Mouse (Mus musculus) urinary bladder, postnatal 25 days (tissue): ENCODE measurements at regions not wholly inside any gene's neighbourhood (a gene's known extent, or its start where the extent isn't known, plus 50 kb on each side); places are given as distances from the start of the nearest gene placed in this dataset.
"Not testable (repeated sequence)": the region's sequence is repeated elsewhere in the genome, so short reads cannot be mapped to it uniquely, and the experiment has no call there.

Source experiments
- DNase-seq: peaks from one replicate; pipeline ENCODE4 v3.0.0; 2022; ENCODE audit warnings: low spot score

DNA sequence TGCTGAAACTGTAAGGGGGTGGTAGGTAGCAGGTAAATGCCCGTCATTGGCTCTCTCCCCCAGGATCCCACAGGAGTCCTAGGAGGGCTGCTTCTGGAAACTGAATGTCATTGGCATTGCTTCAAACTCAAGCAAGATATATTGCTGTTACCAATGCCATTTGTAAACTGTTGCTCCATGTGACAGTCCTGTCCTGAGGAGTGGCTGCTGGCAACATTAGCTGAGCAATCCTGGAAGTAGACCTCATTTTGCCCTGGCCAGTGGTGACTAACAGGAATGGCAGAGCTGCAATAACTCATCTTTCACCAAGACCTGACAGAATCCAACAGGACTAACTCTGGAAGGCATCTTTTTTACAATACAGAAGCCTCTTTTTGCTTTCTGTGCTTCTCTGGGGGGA lies 143.2 kb downstream of the Gm815 start:
- DNase-seq: no peak

DNA sequence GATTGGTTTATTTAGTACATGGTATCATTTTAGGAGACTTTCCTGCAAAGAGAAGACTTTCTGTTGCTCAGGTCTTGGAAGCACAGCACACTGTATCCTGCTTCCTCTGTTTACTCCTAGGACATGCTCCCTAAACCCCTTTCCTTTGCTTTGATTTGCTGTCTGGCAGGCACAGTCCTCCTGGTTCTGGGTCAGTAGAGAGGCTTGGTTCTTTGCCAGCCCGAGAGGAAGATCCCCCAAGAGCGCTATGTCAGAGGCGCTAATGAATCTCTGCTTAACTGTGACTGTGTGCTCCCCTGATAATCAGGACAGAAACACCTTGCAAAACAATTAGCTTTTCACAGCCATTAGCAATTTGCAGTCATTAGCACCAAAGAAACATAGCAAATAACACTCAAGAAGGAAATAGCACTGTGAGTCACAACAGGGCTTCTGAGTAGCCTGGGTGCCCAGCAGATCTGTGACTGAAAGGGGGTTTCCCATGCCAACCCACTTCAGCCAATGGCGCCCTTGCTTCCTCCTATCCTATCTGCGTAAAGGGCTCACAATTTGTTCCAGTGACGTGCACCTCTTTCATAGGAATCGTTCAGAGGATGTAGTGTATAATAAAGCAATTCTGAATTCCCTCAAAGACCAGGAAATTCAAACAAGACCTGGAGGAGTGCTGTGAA lies 145.5 kb downstream of the Gm815 start:
- DNase-seq: no peak

DNA sequence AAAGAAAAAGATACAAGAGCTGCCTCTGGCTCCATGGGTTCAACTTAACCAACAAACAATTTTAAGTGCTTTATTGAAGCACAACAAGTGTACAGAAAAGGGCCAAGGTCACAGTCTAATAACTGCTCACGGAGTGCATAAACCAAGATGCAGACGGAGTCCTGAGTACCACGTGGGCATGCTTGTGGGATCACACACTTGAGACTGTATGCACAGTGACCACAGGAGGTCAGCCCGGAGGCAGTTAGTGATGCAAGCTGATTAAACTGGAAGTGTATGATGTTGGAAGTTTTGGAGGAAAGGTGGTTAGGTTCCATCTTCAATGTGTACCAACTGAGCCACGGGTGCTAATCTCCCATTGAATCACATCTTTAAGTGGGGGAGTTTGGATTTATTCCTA lies 146.9 kb downstream of the Gm815 start:
- DNase-seq: no peak

DNA sequence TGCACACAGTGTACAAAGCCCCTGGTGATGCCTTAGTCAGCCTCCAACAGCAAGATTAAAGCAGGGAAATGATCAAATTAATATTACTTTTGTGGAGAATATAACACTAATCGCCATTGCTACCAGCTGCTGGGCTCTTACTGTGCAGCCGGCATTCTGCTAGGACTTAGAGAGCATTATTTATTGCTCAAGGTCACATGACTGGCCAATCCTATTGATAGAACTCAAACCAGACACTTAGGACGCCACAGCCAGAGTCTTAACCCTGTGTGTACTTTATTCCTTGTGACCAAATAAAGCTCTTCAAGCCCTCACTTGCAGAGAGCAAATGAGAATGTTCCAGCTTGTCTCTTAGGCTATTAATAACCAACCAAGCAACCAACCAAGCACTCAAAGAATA lies 152.6 kb downstream of the Gm815 start:
- no peak for DNase-seq

DNA sequence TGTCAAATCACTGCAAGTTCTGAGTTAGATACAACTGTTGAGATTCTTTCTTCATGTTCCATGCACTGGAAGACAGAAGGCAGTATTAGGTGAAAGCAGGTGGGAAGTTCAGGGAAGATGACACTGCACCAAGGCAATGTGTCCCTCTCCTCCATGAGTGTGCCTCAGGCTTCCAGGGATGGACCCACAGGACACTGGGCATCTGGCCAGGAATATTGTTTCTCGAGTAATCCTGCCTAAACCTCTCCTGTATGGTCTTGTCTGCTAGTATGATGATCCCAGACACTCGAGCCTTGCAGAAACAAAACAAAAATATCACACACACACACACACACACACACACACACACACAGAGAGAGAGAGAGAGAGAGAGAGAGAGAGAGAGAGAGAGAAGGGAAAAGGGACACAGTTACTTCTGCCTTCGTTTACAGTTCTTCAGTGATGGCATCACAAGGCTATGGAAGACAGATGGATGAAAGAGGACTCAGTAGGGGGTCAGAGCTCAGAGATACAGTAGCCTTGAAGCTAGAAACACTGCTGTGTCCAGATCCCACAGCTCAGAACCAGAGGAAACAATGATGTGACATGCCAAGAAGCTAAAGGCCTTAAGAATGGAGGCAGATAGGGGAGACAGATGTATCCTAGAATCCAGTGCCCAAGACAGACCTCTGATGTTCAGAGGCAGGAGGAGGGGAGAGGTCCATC lies 154.8 kb downstream of the Gm815 start:
- no peak for DNase-seq

DNA sequence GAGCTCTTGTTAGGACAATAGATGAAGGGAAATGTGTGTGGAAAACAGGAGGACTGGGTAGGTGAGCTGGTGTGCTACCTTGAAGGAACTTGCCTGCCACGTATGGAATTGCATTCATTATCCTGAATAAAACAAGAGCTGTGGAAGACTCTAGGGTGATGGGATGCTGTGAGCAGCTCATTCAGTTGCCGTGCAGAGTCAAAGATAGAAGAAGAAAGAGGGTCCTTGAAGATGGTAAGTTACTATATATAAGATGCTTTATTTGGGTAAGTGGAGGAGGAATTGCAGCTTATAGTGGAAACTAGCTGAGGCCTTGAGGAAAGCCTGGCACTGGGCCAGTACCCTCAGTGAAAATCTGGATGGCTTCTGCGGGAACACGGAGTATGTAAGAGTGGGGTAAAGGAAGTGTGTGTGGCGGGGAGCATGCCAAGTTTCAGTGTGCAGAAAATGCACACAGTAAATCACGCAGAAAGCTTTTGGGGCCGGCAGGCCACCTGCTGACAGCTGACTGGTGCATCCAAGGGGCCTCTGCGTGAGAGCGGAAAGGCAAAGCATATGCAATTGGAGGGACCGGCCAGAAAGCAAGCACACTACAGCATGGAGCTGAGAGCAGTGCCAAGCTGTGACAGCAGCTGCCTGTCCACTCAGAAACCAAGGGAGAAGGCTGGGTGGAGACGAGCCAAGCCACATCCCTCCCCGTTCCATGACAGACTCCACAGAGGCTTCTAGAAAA lies 149.7 kb upstream of the Vldlr start:
- no peak for DNase-seq

DNA sequence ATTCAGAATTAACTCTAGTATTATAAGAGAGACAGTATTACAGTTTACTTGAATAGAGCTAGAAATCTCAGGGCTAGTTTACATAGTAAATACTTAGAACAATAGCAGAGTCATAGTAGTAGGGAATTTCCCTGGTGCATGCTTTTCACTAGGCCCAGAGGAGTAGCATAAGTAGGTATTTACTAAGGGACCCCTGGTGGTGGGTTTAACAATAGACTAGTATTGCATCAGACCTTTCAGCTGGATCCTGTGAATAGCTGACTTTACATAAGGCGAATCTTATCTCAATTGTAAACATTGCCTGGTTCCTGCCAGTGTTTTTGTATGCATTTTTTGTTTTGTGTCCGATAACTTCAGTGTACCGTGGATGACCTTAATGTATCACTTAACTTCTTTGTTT lies 143.0 kb upstream of the Vldlr start:
- DNase-seq: no peak

DNA sequence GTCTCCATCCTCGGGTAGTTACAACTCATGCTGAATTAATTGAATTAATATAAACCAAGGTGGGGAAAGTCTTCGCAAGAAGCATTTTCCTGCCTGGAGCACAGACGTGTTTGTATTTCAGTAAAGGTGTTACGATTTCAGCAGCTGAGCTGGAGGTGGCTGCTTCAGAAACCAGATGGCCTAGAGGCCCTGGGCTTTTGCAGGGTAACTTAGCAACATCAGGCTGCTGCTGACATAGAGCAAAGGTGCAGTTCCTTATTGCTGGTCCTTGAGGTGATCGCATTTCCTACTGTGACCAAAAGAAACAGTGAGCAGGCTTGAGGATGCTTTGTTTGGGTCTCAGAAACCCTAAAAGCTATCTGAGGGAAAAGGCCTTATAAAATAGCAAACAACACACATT lies 141.3 kb upstream of the Vldlr start:
- no peak for DNase-seq

DNA sequence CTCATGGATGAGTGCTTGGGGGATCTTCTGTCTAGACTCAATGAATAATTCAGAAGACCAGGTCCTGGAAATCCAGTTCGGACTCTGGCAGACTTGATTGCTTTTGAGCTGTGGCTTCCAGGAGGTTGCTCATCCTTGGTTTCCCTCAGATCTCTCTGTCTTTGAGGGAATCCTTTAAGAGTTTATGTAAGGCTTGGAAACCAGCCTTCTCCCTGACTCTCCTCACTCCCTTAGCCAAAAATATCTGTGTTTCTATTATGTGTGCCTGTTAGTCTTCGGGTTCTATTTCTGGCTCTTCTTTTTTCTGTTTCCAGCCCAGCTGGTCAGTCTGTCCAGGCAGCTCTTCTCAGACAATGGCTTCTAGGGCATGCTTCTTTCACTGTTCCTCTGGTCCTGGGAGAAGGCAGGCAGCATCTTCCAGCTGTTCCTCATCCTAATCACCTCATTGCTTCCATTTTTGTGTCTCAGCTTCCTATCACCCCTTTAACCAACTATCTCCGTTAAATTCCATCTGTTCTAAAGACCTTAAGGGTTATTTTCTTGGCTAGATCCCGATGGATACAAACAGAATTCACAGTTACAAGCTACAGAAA lies 139.3 kb upstream of the Vldlr start:
- DNase-seq: no peak

DNA sequence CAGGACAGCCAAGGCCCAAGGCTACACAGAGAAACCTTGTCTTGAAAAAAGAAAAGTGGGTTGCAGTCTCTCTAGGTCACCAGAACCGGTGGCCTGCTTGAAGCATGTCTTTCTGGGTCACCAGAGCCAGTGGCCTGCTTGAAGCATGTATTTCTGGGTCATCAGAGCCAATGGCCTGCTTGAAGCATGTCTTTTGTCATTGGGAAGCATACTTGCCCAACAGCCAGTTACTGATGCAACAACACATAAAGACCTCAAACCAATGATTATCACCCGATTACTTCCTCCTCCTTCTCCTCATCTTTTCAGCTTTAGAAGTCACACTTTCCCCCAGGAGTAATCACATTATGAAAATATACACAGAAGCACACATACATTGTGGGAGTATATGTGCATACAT lies 128.9 kb upstream of the Vldlr start:
- DNase-seq: no peak

DNA sequence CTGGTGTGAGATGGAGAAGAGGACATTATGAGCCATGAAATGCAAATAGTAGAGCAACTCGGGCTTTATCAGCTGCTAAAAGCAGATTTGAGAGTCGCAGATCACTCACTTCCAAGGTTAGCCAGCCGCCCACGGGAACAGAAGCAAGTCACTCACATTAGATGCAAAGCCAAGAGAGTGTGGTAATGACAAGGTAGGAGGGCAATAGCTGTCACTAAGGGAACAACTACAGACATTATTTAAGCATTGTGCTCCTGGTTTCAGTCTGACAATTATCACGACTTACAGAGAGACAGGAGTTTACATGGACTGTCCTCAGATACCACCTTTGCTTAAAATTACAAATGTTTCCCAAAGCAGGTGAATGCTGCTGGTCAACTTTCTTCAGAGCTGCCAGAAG lies 128.5 kb upstream of the Vldlr start:
- DNase-seq: no peak

DNA sequence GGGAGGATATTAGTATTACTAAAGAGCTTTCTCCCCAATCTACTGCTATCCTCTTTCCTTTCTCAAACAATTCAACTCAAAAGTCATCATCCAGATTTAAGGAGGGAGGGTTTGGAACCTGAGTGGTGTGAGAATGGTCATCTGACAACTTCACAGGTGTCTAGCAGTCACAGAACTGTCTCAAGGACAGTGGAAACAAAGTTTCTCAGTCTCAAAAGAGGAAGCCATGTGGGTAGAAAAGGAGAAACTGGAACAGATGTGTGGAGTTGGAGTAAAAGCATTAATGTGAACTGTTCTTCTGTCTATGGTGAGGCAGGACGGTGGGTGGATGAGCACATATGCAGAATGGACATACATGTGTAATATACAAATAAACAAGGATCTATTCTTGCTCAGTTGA lies 127.2 kb upstream of the Vldlr start:
- DNase-seq: no peak

DNA sequence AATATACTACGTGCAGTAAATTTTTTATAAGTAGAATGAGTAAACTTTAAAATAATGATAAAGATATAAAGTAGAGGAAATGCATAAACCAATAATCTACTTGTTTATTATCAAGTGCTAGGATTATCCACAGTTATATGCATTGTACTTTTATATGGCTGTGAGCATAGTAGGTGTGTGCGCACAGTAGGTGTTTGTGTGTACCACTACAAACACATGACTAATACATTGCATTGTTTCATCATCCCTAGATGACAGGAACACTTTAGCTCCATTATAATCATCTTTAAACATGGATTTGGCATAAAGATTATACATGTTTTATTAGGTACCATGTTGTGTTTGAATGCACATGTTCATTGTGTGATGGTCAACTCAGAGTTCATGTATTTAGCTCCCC lies 124.7 kb upstream of the Vldlr start:
- DNase-seq: no peak

DNA sequence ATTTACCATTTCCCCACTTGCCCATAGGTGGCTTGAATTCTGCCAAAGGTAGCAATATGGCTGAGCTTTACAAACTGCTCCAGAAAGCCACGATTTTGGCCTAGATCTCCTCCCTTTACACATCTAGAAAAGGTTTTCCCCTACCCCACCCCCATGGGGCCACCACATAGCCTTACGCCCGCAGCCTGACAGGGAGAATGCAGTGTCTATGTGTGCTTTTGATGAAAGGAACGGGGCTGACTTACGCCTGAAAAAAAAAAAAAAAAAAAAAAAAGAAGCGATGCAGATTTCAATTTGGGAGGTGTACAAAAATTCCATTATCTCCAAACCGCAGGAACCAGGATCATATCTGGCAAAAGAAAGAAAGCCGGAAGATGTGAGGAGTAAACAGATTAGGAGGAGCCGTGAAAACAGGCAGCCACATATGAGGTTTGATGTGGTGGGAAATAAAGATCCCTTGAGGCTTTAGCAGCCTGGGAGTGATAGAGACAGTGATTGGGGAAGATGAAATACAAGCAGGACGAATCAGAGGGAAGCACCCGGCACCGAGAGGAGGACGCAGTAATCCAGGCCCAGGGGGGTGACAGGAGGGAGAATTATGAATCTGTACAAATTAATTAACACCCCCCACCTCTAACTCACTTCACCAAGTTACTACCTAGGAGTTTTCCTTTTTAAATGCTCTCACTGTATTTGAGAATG lies 121.4 kb upstream of the Vldlr start:
- DNase-seq: no peak

DNA sequence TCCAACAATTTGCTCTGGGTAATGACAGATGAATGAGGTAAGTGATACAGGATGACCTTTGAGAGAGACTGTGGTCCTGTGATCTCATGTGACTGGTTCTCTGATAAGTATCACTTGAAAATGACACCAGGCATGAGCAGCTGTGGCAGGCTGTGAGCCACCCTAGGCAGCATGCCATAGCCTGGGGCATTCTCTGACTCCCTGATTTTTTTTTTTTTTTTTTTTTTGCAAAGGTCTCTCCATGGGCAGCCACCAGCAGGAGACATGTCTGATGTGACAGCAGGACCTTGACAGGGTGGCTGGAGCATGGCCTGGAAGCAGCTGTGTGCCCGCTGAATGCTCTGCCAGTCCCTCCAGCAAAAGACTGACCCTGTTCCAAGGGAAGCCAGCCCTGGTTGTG lies 116.4 kb upstream of the Vldlr start:
- DNase-seq: no peak

DNA sequence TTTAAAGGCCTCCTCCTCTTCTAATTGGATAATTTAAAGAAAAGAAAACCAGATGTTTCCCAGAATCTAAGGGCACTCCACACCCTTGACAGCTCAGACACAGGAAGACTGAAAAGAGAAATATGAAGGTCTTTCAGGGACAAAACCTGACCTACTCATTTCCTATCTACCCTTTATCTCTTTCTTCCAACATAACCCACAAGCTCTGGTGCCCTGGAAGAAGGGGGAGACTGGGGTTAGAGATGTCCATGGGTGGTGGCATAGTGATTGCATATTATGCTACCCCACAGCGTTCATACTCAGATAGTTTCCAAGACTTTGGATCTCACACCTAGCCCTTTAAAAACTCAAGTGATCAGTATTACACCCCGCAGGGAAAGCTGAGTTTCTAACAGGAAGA lies 105.8 kb upstream of the Vldlr start:
- no peak for DNase-seq

DNA sequence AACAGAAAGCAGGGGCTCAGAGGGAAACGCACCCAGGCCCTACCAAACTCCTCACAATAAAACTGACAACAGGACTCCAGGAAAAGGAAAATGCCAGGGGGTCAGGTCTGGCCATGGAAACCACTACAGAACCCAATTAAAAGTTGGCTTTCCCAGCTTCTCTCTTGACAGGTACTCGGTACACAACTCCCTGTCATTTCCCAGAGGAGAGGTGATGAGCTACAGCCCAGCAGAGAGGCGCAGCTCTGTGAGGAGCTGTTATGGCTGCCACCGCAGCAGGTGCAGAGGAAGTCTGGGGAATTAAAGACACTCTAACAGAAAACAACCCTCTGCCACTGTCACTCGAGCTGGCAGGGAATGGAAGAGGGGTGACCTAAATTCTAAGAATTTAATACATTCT lies 95.4 kb upstream of the Vldlr start:
- DNase-seq: no peak

DNA sequence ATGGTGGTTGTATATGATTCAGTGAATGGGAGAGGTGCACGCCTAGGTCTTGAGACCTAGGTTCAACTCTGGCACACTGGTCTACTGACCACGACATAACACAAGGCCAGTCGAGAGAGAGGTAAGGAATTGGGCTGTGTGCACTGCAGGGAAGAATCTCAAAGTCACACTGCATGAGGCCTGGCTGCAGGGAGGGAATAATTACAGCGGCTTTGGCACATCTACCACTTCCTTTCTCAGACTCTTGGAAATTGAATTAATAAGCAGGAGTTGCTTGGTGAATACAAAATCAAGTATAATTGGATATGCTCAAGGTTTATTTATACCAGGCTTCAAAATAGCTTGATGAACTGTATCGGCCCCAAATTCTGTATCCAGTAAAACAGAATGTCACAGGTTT lies 93.9 kb upstream of the Vldlr start:
- no peak for DNase-seq

DNA sequence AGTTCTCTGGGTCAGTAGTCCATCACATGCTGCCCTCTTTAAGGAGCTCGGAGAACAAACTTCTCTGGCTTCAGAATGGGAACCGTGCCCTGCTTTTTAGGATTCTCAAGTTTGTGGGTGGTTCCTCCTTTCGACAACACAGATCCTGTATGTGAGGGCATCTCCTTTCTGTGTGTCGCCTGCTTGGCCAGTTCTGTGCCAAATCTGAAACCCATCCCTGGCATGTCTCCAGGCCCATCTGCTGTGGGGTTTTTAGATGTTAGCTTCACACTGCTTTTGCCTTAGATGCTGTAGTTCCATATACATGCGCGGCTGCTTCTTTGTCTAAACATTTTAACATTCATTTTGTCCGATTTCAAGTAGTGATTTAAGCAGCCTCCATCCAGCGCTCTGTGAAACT lies 93.0 kb upstream of the Vldlr start:
- DNase-seq: no peak

DNA sequence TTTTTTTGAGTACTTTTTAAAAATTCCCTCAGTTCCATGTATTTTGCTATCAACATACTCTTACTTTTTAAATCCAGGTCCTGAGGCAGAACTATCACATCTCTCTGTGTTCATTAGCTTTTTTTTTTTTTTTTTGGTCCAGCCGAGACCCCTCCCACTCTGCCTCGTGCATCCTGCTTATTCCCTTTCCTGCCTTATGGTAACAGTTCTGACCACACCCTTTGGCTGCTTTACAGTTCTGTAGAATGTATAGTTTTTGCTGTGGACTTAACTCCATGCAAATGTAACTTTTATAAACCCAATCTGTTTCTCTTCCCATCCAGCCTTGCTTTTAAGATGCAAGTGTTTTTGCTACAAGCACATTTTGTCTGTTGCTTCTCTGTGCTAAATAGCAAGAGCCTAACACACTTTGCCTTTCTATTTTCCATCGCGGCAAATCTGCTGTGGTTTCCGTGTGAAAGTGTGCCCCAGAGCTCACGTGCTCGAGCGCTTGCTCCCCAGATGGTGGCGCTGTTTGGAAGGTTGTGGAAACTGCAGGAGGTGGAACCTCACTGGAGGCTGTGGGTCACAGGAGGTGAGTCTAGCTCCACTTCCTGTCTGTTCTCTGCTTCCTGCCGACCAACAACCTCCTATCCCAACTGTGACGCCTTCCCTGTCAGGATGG lies 92.3 kb upstream of the Vldlr start:
- peak; percentile 11 for DNase-seq

DNA sequence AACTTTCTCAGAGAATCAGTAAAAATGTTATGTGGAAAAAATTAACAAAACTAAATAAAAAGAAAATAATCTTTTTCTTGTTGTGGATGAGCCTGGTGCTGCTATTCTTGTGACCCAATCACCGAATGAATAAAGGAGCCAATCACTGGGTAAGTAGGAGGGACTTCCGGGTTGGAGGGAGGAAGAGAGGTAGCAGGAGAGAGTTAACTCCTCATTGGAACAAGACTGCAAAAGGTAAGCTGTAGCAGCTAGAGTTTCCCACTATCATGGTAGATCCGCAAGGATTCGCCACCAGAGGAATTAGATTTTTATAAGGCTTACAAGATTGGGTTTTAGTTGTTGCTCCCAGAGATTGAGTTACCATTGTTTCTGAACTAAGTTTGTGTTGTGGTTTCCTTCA lies 87.8 kb upstream of the Vldlr start:
- not testable (repeated sequence) for DNase-seq

DNA sequence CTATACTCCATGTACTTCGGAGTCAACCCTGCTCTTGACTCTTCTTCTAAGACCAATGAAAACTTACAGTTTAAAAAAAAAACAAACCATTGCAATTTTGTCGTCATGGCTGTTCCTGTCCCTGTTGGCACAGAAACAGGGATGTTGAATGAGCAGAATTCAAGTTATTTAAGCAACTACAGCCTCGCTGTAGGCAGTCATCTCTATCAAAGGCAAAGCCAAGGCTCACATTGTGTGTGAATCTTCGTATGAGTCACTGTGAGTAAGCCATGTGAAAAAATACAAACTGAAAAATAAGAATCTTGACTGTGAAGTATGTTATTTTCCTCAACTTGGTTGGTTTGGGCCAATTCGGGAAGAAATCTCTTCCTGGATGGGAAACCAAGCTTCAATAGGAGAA lies 81.9 kb upstream of the Vldlr start:
- DNase-seq: no peak
